Mouse (Mus musculus) adrenal gland, postnatal 10 days (tissue): Measurements from ENCODE around the gene Fndc11. TPM values are rescaled to one million over a fixed set of nuclear protein-coding genes. Genes with fewer than 3 reads are reported as not detected.

ENCODE experiments used
- DNase-seq: peaks from one replicate; pipeline ENCODE4 v3.0.0; 2021; ENCODE audit warnings: mixed read lengths
- total RNA-seq, 2 experiments: library from RNA; stranded (reverse); gene quantifications; 2 replicates each; pipeline ENCODE4 v1.2.3; 2021

Fndc11 gene
- total RNA-seq, 2 experiments from 2014 or later: 0.30 TPM; not detected in 1

DNA sequence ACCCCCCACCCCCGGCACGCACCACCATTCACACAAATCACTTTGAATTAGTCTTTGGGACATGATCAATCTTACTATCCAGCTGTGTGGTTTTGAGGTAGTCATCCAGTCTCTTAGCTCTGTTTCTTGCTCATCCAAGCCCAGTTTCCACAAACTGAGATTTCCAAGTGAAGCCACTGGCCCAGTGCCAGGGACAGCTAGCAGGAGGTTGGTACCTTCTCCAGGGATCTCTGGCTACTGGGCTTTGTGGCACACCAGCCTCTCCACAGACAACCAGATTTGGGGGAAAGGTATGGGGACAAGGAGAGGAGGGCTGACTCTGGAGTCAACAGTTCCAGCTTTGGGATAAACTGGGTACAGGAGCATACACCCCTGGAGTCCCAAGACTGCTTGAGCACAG, 548 bp downstream of the Fndc11 start:
- DNase-seq: peak; percentile 33

DNA sequence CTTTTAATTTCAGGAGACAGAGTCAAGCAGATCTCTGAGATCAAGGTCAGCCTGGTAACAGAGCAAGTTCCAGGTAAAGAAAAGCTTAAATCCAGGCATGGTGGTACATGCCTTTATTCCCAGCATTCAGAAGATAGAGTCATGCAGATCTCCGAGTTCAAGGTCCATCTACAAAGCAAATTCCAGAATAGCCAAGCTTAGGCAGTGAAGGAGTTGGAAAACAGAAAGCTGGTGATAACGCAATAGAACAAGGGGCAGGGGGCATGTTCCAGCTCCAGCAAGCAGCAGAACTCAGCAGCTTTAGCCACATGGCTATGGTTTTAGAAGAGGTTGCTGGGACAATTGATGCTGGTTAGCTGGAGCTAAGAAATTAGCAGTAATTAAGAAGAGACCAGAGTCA, 5.2 kb downstream of the Fndc11 start:
- no peak for DNase-seq

DNA sequence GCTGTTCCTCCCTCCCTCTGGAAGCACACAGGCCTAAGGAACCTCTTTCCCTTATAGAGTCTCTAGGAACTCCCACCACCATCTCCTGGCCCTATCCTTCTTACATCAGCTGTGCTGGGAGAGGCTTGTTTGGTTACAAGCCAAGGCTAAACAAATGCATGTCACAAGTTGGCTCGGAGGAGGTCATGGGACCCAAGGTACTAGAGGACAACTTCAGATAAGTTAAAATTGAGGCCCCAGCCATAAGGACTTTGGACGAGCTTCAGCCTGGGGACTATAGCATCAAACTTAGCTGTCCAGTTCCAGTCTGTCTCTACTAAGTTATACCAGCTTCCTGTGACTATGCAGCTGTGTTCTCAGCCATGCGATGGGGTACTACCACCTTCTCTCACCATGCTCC, 7.3 kb downstream of the Fndc11 start:
- DNase-seq: no peak

DNA sequence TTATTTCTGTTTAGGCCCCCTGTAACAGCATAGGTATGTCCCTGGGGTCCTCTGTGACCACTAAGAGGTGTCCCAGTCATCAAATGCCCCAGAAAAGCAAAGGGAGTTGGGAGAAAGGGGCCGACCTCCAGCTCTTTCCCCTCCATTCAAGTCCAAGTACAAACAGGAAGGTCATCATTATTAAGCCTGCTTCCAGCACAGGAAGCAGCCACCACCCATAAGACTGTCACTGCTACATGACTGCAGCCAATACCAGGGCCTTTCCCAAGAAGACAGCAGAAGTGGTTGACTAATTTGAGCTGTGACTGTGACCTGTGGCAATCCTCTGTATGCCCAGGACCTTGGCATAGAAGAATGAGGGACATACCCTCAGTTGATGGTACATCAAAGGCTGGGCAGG, 8.5 kb downstream of the Fndc11 start:
- no peak for DNase-seq

DNA sequence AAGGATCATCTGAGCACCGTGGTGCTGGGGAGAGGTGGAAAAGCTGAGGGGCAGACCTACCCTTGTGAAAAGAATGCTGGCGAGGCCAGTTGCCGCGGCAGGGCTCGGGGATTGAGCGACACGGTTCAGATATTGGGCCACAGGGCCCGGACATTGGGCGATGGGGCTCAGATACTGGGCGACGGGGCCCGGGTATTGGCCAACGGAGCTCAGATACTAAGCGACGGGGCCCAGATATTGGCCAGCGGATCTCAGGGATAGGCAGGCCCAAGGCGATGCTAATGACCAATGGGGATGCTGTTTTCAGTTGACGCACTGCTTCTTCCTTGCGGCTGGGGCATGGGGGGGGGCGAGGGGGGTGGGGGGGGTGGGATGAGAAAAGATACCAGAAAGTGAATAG, 11.4 kb downstream of the Fndc11 start:
- DNase-seq: no peak

DNA sequence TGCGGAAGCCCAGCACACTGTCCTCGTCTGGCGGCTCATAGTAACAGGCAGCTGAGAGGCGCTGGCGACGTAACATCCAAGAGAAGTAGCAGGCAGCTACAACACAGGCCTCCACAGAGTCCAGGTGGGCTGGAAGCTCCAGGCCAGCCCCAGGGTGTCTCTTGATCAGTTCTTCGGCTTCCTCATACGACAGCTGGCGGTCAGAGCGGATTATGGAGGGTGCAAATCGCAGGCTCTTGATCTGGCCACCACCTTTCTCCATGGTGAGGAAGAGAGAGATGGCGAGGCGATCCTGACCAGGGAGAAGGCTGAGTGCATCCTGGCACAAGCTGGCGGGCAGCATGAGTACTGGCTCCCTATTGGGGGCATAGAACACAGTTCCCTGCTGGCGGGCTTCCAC, 13.6 kb downstream of the Fndc11 start:
- DNase-seq: no peak

DNA sequence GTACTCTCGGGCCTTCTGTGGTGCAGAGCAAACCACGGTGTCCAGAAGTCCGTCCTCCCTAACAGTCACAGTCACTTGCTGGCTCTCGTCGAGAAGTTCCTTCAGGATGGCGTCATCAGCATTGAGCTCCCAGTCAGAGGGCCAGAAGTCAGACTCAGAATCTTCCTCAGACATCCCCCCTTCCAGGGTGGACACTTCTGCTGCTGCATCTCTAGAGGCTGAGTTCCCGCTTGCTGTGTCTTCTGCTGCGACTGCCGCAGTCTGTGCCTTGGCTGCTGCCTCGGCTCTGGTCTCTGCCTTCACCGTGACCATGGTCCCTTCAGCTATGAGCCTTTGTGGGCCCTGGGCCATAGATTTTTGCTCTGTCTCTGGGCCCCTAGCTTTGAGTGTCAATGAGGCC, 14.9 kb downstream of the Fndc11 start:
- no peak for DNase-seq

DNA sequence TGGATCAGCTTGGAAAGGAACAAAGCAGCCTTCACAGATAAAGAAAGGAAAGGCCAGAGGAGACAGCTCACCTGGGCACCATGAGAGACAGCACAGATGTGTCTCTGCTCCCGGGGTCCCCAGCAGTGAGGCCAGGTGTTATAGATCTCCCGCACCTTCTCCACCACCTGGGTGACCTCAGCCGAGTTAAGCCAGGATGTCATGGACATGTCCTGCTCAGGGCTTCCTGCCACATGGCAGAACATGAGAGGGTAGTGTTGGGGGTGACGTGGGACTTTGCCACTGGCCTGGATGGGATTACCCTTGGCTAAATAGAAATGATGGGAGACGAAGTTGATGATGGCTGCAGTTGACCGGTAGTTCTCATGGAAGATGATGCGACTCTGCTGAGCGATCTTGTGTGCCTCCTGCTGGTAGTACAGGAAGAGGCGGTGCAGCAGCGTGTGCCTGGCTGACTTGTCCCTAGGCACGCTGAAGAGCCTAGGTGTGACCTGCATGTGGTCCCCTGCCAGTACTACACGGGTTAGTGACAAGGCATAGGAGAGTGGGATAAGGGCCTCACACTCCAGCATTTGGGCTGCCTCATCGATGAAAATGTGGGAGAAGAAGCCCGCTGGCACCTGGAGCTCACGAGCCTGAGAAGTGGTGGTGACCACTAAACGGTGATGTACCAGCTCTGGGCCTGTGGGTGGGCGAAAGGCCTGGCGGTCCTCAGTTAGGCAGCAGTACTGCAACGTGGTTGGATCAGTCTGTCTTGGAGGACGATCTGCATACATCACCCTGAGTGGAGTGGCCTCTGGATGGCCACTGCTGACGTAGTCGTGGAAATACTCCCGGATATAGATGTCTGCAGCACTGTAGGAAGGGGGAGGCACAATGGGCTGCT, 16.1 kb downstream of the Fndc11 start:
- DNase-seq: no peak

DNA sequence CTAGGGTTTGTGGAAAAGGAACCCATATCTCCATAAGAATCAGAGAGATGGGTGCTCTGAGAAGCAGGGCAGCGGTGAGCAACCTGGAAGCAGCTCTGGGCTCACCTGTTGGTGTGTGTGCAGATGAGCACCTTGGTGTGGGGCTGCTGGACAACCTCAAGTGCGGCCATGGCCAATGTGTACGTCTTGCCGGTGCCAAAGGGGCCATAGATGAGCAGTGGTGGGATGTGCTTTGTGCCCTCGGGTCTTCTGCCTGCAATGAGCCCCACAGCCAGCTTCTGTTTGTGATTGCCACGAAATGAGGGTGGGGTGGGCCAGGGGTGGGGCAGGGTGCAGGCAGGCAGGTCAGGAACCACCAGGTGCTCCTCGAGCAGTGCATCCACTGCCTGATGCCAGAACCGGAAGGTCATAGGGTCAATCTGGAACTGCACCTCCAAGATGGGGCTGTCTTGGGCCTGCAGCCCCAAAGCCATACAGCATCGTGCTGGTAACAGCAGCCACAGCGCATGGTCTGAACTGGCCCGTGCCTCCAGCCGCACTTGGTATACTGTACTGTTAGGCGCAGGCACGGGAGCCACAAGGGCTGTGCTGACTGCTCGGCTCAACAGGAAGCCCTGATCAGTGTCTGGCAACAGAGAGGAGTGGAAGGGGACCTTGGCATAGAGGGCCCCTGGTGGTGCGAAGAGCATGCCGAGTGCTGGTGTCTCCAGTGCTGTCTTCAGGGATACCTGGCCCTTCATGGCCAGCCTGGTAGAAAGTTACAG, 17.6 kb downstream of the Fndc11 start:
- no peak for DNase-seq

DNA sequence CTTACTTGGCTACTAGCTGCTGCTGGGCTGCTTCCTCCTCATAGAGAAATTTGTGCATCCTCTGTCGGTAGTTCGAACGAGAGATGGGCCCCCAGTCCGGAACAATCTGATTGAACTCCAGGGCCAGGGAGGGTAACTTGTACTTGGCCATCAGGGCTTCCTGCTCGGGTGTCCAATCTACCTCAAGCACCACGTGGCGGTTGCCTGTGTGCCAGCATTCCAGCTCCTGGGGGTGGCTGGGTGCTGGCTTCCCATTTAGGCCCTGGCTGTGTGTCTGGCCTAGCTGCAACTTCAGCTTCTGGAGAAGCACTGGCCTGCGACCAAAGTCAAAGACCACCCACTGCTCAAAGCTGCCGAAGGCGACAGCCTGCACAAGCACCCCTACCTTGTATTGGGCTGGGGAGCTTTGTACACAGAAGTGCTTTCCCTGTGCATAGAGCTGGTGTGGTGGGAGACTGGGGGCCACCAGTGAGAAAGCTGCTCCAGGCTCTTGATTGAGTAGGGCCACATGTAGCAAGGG, 18.3 kb downstream of the Fndc11 start:
- no peak for DNase-seq

DNA sequence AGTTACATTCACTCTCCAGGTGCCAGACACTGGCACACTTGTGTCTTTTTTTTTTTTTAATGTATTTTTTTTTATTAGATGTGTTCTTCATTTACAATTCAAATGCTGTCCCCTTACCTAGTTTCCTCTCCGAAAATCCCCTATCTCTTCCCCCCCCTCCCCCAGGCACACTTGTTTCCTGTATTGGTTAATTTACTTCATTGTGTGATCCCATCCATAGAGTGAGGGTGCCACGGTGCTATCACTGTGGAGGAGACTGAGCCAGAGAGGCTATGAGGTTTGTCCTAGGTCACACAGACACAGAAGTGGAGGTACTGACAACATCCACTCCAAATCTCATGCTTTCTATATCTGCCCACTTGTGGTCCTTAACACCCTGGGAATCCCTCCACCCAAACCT, 19.0 kb downstream of the Fndc11 start:
- no peak for DNase-seq

DNA sequence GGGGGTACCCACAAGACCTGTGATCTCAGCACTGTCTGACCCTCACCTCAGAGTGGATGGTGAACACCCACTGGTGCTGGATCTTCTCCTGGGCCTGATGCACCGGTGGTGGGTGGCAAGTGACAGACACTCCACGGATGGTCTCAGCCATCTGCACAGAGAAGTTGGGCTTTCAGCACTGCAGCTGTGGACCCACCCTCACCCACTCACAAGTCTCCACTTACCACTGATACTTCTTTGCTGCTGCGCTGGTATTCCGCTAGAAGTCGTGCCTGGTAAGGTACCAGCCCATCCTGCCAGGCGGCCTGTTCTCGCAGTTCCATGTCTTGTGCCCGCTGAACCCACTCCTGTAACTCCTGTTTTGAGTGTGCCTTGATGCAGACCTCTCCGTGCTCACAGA, 19.4 kb downstream of the Fndc11 start:
- DNase-seq: no peak

DNA sequence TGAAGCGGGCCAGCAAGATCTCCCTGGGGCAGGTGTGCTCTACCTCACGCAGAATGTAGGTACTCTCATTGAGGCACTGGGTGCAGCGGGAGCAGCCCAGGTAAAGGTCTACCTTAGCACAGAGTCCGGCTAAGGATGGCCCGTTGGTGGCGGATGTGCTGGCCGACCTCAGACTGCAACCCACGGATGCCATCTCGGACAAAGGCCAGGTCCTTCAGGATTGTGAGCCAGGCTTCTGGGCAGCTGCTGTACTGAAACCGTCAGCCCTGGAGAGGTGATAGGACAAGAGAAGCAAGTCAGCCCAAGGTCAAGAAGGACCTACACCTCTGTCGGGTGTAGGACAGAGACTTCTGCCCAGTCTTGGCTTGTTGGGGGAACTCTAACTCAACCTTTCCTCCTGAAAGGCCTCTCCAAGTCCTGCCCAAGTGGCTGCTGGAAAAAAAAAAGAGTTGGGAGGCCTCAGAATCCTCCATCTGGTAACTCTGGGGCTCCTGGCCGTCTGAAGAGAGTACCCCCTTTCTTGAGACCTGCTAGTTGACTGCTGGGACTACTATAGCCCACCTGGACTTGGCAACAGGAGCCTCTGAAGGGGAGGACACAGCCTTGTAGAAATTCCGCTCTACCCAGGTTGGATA, 21.1 kb downstream of the Fndc11 start:
- no peak for DNase-seq

DNA sequence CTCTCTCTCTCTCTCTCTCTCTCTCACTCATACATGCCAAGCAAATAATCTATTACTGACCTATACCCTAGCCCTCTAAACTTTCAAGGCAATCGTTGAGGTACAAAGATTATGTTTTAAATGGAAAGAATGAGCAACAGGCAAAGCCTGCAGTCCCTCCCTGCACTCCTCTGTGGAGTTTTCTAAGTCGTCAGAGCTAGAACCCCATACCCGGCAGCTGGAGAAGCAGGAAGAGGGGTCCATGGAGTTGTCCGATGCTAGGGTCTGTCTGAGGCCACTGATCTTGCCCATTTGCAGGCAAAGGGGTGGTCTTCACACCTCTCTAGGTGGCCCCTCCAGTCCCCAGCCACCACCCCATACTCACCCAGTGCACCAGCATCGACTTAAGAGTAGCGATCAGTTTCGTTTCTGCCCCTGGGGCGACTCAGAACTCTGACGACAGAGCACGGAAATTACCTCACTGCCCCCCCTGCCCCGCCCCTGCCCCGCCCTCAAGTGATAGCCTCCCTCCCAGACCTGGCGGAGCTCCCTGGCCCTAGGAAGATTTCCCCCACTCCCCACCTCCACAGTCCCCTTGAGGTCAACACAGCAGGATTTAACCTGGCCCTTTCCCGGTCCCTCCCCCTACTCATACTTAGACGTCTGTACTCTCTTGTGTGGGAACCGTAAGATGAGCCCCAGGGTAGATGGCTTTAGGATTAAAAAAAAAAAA, 21.9 kb downstream of the Fndc11 start, which contains the start of gene Helz2:
Gene Helz2 (minus strand): TSS at position 426 of the 712 bp plus-strand sequence.
- DNase-seq: peak; percentile 74

DNA sequence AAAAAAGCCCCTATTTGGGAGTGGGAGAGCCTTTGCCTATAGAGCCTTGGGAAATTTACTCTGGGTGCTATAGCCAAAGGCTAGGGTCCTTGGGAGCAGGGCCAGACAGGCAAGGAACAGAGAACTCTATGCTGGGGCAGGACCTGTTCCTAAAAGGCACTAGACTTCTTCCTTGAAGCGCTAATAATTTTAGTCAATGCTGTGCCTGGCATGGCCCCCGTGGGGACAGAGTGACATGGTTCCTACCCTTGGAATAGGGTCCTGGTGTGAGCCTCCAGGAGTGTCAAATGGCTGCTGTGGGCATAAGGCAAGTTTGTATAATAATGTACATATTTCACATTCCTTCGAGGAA, 22.5 kb downstream of the Fndc11 start:
- DNase-seq: no peak

DNA sequence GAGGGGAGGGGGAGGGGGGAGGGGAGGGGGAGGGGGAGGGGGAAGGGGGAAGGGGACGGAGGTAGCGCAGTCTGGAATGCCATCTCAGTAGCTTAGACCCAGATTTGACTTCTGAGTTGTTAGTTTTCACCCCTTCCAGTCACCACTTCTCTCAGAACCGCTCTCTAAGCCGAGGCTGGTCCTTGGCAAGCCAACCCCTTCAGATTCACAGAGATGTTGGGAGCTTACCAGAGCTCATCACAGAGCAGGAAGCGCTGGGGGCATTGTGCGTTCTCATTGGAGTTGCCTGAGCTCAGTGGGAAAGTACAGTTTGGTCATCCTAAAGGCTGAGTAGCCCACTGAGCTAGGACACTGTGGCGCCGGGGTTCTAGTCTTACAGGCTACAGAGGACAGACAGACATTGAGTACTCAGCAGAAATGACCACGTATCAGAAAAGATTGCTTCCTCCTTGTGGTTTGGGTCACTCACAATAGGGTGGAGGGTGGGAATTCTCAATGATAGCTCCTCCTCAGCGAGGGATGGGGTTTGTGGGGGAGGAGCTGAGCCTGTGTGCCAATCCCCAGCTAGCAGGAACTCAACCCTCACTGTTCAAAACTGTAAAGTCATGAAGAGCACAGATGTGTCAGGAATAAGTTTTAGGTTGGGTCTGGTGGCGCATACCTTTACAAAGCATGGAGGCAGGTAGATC, 24.0 kb downstream of the Fndc11 start:
- no peak for DNase-seq

DNA sequence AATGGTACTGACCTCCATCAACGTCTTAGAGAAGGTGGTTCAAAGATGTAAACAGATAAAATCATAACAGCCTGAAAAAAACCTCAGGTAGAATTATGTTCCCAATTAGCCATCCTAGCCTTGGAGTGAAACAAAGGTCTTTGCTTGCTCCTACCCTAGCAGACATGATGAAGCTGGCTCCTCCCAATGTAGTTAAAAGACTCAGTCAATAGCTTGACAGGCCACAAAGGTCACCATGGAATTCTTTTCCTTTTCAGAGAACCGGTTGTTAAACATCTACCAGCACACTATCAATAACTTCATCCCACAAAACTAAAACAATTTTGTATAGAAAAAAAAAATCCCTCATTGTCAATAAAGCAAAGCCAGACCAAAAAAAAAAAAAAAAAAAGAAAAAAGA, 25.2 kb downstream of the Fndc11 start:
- no peak for DNase-seq

DNA sequence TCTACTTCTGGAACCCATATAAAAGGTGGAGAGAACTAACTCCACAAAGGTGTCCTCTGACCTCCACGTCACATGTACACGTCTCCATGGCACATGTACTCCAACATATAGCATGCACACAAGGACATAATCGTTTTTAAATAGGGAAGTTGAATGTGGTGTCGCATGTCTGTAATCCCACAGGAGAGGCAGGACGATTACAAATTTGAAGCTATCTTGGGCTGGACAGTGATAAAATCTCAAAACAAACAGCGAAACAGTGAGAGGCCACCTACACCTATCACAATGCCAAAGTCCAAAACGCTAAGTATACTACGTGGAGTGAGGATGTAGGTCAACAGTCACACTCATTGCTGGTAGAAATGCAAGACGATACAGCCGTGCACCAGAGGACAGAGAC, 29.4 kb downstream of the Fndc11 start:
- DNase-seq: no peak

DNA sequence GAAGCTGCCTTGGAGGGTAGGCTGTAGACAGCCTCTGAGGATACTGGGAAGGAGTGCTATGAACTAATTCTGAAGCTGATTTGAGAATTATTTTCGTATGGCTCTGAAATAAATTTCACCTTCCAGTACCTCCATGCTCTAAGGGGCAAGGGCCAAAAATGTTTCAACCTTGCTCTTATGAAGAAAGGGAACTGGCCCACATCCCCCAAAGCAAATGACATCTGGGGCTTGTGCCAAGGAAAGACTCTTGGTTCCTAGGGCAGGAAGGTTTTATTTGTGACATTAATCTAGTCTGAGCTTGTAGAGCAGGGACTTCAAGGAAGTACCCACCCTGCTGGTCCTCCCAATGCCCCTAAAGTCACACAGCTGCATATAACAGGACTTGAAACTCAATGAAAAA, 32.0 kb downstream of the Fndc11 start:
- DNase-seq: no peak

DNA sequence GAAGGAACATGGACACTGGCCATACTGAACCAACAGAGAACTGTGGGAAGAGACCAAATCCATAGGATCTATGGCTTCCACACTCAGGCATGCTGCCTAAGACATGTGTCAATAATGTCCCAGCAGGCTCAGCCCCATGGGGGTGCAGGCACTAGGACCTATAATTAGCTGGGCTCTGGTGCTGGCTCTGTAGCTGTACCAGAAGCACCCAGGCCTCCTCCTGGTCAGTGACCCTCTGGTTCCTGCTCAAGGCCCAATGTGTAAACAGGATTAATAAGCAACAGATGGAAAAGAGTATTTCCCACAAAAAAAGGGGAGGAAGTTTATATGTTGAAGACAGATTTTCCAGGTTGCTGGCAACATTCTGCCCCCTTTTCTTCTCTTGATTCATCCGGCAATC, 33.4 kb downstream of the Fndc11 start:
- DNase-seq: peak; percentile 47

DNA sequence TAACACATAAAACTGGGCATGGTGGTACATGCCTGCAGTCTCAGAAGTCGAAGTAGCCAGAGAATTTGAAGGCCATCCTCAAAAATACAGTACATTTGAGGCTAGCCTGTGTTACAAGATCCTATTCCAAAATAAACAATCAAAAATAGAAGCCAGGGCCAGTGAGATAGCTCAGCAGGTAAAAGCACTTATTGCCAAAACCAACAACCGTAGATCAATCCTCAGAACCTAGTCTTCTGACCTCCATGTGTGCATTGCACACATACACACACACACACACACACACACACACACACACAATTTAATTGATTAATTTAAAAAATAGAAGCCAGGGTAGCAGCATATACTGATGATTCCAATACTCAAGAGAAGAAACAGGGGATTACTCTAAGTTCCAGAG, 47.0 kb downstream of the Fndc11 start:
- DNase-seq: no peak

DNA sequence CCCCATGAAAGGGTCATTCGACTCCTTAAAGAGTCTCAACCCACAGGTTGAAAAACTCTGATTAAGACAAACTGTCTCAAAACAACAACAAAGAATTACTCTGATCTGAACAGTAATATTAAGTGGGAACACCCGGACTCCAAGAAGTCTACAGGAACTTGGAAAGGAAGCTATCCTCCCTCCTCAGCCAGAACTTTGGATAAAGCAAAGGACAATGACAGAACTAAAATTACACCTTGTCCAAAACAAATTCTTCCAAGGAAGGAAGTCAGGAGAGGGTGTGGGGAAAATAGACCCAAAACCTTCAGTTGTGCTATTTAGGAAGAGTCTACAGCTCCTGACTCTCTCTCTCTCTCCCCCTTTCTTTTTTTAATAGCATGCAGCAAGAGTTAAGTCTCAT, 52.3 kb downstream of the Fndc11 start:
- DNase-seq: no peak
